Mouse (Mus musculus) large intestine, adult 2 months (tissue): ENCODE results near the gene Git2. TPM values are rescaled to one million over a fixed set of nuclear protein-coding genes. Genes with fewer than 3 reads are reported as not detected.

Source experiments
- DNase-seq: peaks from one replicate; pipeline ENCODE4 v3.0.0-alpha.2; 2012; ENCODE audit warnings: low read depth, low spot score
- WGBS: fragments of 180-500 bp; shearing (Covaris S2); methylation state at CpG from one replicate; pipeline ENCODE4 v1.1.7; 2018; 5-methylcytosine and 5-hydroxymethylcytosine counted together
- polyA plus RNA-seq: library from polyadenylated mRNA; depleted of rRNA; stranded (reverse); fragments of >200 nt; gene quantifications from 2 replicates; pipeline ENCODE4 v1.2.3, GENCODE M21; 2012

The Git2 gene
- polyA plus RNA-seq, 1 experiment, result 23.1 TPM

- WGBS, result 89% methylated on average over 11 of the region's 11 CpGs
- DNase-seq, result no peak
Measured at GRCm38 (mm10) chr5:114799848-114800247, 24.5 kb upstream of the Git2 start.

GRCm38 (mm10) chr5:114797253-114797652, 21.9 kb upstream of the Git2 start:
- DNase-seq, result no peak
- 87% methylated on average over 8 of the region's 8 CpGs for WGBS

- DNase-seq, result no peak
- 56% methylated on average over 40 of the region's 40 CpGs for WGBS
Measured at GRCm38 (mm10) chr5:114796299-114797012, 21.1 kb upstream of the Git2 start.

- DNase-seq, result no peak
- 88% methylated on average over 9 of the region's 9 CpGs for WGBS
Measured at GRCm38 (mm10) chr5:114795653-114796052, 20.3 kb upstream of the Git2 start.

- WGBS, result 84% methylated on average over 9 of the region's 9 CpGs
- DNase-seq, result no peak
Measured at GRCm38 (mm10) chr5:114795231-114795630, 19.9 kb upstream of the Git2 start.

GRCm38 (mm10) chr5:114794609-114795008, 19.3 kb upstream of the Git2 start:
- 62% methylated on average over 4 of the region's 4 CpGs for WGBS
- no peak for DNase-seq

GRCm38 (mm10) chr5:114793317-114793716, 18.0 kb upstream of the Git2 start:
- 62% methylated on average over 7 of the region's 7 CpGs for WGBS
- DNase-seq, result no peak

GRCm38 (mm10) chr5:114785196-114785595, 9.9 kb upstream of the Git2 start:
- WGBS, result 84% methylated on average over 5 of the region's 5 CpGs
- DNase-seq, result no peak

- no peak for DNase-seq
Measured at GRCm38 (mm10) chr5:114784622-114785165, 9.4 kb upstream of the Git2 start.

GRCm38 (mm10) chr5:114783405-114784163, 8.3 kb upstream of the Git2 start:
- DNase-seq, result no peak
- WGBS, result 83% methylated on average over 12 of the region's 12 CpGs

More at GRCm38 (mm10) chr5:114784622-114785165, 9.4 kb upstream of the Git2 start:
- 18% methylated on average over 16 of the region's 16 CpGs for whole genome bisulfite sequencing

GRCm38 (mm10) chr5:114782991-114783390, 7.7 kb upstream of the Git2 start:
- WGBS, result 79% methylated on average over 9 of the region's 9 CpGs
- no peak for DNase-seq

- DNase-seq, result no peak
- WGBS, result 82% methylated on average over 7 of the region's 7 CpGs
Measured at GRCm38 (mm10) chr5:114780912-114781311, 5.6 kb upstream of the Git2 start.

GRCm38 (mm10) chr5:114779956-114780489, 4.7 kb upstream of the Git2 start:
- WGBS, result 68% methylated on average over 7 of the region's 7 CpGs
- DNase-seq, result no peak

GRCm38 (mm10) chr5:114776174-114776573, 857 bp upstream of the Git2 start:
- DNase-seq, result no peak
- 79% methylated on average over 7 of the region's 7 CpGs for WGBS

GRCm38 (mm10) chr5:114774403-114775051, 790 bp downstream of the Git2 start, which contains the start of gene Ankrd13a:
Gene Ankrd13a, plus strand, starts transcription at chr5:114774677.
- DNase-seq, result peak; percentile 78
- under 1% methylated on average over 71 of the region's 73 CpGs for WGBS

- peak; percentile 33 for DNase-seq
- under 1% methylated on average over 11 of the region's 11 CpGs for WGBS
Measured at GRCm38 (mm10) chr5:114773780-114774179, 1.5 kb downstream of the Git2 start.

GRCm38 (mm10) chr5:114773211-114773710, 2.1 kb downstream of the Git2 start:
- DNase-seq, result peak; percentile 94
- under 1% methylated on average over 52 of the region's 52 CpGs for WGBS

GRCm38 (mm10) chr5:114772456-114773203, 2.7 kb downstream of the Git2 start:
- WGBS, result under 1% methylated on average over 51 of the region's 57 CpGs
- DNase-seq, result no peak

GRCm38 (mm10) chr5:114771796-114772195, 3.5 kb downstream of the Git2 start:
- WGBS, result 58% methylated on average over 8 of the region's 8 CpGs
- no peak for DNase-seq
